Mouse (Mus musculus): Measurements from ENCODE around the gene Cyb5rl. TPM values are rescaled to one million over a fixed set of nuclear protein-coding genes. Genes with fewer than 3 reads are reported as not detected.

Gene Cyb5rl
- total and polyA plus RNA-seq, 2 experiments from 2014 or later, result 5.8 to 33.0 TPM

DNA sequence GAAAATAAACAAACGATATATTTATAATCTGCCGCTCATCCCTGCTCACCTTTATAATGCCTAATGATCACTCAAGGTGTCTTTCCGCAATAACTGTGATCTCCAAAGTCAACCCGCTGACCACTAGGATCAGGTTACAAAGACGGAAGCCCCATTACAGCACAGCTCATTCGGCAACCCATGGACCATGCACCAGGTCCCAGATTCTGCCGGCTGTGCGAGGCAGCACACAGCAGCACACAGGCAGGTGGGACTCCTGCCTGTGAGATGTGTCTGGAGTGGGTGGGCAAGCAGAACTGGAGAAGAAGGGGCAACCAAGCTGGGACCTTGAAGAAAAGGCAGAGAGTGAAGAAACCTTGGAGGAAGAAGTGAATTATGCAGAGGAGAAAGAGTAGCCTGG is 47.5 kb downstream of the Cyb5rl start:
- Histone ChIP-seq H3K4me1 (ENCODE audit: control insufficient read depth, insufficient read depth) (no peaks in the 10 kb centered on the region), H3K27me3 (ENCODE audit: control insufficient read depth, insufficient read depth, low read length) (peaks cover 4% of the 10 kb centered on the region; the same call in 1 of the 2 replicates), H3K36me3 (replicated peaks; ENCODE audit: control insufficient read depth, insufficient read depth, low read length) (no peaks in the 10 kb centered on the region), H3K9me3 (replicated peaks; ENCODE audit: control insufficient read depth, low read length) (no peaks in the 10 kb centered on the region), H3K4me2 (ENCODE audit: low read depth, low read length) (no peak overlapping the region), H3K4me3 (ENCODE audit: low read depth, low read length) (no peak overlapping the region), H3K9ac (replicated peaks; ENCODE audit: low read depth, low read length) (no peak overlapping the region), H3K27ac (ENCODE audit: low read depth) (no peak overlapping the region)
- no peak for TF ChIP-seq EP300 (IDR thresholded peaks at IDR 0.05; ENCODE audit: low read depth)
- TF ChIP-seq CTCF (IDR thresholded peaks at IDR 0.05; ENCODE audit: low read depth), result no peak
- no peak for DNase-seq (ENCODE audit: low spot score)
- 51% methylated on average over 8 of the region's 8 CpGs for whole genome bisulfite sequencing
- no peak for ATAC-seq (ENCODE audit: insufficient read depth, low read depth)

DNA sequence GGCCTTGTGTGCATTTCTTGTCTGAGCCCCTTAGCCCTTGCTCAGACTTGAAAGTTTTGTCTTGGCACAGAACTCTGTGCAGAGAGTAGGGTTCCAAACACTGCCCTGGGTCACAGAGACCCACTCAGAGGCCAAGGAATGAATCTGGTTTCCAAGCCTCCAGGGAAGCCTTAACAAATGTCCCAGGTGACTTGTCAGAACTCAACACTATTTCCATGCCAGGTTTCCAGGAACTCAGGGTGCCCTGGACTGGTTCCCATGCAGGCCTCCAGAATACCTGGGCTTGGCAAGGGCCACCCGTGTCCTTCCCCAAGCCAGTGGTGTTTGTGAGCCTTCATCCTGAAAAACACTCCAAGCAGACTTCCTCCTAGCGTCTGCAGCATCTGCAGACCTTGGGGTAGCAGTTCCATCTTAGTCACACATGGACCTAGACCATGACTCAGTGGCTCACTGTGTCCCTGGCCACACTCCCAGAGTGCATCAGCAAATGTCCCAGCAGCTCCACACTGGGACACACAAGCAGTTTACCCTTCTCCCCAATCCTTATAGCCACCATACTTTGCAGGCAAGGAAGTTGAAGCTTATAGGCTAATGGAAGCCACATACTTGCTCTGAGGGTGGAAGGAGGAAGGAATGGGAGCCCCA is 51.1 kb downstream of the Cyb5rl start:
- no peak overlapping the region for H3K4me3 ChIP-seq (ENCODE audit: low read depth, low read length)
- no peak for TF ChIP-seq EP300 (IDR thresholded peaks at IDR 0.05; ENCODE audit: low read depth)
- no peak for TF ChIP-seq CTCF (IDR thresholded peaks at IDR 0.05; ENCODE audit: low read depth)
- no peak for ATAC-seq (ENCODE audit: insufficient read depth, low read depth)
- H3K36me3 ChIP-seq (replicated peaks; ENCODE audit: control insufficient read depth, insufficient read depth, low read length), result no peaks in the 10 kb centered on the region
- H3K27ac ChIP-seq (ENCODE audit: low read depth), result no peak overlapping the region
- H3K4me2 ChIP-seq (ENCODE audit: low read depth, low read length), result no peak overlapping the region
- 78% methylated on average over 2 of the region's 2 CpGs for WGBS
- no peak overlapping the region for H3K9ac ChIP-seq (replicated peaks; ENCODE audit: low read depth, low read length)
- no peaks in the 10 kb centered on the region for H3K9me3 ChIP-seq (replicated peaks; ENCODE audit: control insufficient read depth, low read length)
- DNase-seq (ENCODE audit: low spot score), result no peak
- H3K4me1 ChIP-seq (ENCODE audit: control insufficient read depth, insufficient read depth), result no peaks in the 10 kb centered on the region
- H3K27me3 ChIP-seq (ENCODE audit: control insufficient read depth, insufficient read depth, low read length), result peaks cover 4% of the 10 kb centered on the region; the same call in 1 of the 2 replicates

DNA sequence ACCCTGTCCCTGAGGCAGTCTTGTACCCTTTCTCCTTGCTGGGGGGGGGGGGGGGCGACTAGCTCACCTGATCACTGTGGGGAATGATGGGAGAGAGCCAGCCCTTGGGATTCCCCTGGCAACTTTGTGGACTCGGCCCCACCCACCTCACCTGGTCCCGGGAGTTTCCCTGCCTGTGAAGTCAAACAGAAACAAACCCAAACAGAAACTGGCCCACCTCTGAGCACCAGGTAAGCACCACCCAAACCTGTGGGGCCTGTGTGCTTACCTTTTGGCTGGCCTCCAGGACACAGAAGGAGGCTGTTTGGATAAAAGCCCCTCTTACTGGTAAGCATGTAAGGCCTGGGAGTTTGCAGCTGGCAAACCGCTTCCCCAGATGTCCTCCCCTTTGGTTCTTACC is 52.3 kb downstream of the Cyb5rl start:
- Histone ChIP-seq H3K9ac (replicated peaks; ENCODE audit: low read depth, low read length) (no peak overlapping the region), H3K4me2 (ENCODE audit: low read depth, low read length) (no peak overlapping the region), H3K27me3 (ENCODE audit: control insufficient read depth, insufficient read depth, low read length) (peaks cover 3% of the 10 kb centered on the region; the same call in 1 of the 2 replicates), H3K9me3 (replicated peaks; ENCODE audit: control insufficient read depth, low read length) (no peaks in the 10 kb centered on the region), H3K4me1 (ENCODE audit: control insufficient read depth, insufficient read depth) (no peaks in the 10 kb centered on the region), H3K4me3 (ENCODE audit: low read depth, low read length) (no peak overlapping the region), H3K27ac (ENCODE audit: low read depth) (no peak overlapping the region), H3K36me3 (replicated peaks; ENCODE audit: control insufficient read depth, insufficient read depth, low read length) (no peaks in the 10 kb centered on the region)
- ATAC-seq (ENCODE audit: insufficient read depth, low read depth) (no peak), DNase-seq (ENCODE audit: low spot score) (no peak)
- TF ChIP-seq EP300 (IDR thresholded peaks at IDR 0.05; ENCODE audit: low read depth) (no peak), CTCF (IDR thresholded peaks at IDR 0.05; ENCODE audit: low read depth) (no peak)
- 55% methylated on average over 4 of the region's 4 CpGs for WGBS

DNA sequence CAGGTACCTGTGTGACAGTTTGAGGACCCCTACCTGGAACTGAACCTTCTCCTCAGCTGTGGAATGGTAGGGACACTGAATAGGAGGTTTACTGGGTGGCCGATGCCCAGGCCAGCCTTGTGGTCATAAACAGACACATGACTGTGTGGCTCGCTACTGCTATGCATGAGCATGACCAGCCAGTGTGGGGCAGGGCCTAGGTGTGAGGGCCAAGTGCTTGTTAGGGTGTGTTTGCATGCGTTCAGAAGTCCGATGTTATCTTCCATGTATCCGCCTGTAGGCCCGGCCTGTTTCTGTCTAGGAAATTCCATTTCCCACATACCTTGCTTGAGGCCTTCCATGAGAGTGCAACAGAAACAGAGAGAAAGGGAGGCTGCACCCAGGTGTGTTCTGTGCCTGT is 53.9 kb downstream of the Cyb5rl start:
- TF ChIP-seq EP300 (IDR thresholded peaks at IDR 0.05; ENCODE audit: low read depth) (no peak), CTCF (IDR thresholded peaks at IDR 0.05; ENCODE audit: low read depth) (no peak)
- no peak for DNase-seq (ENCODE audit: low spot score)
- Histone ChIP-seq H3K36me3 (replicated peaks; ENCODE audit: control insufficient read depth, insufficient read depth, low read length) (no peaks in the 10 kb centered on the region), H3K27me3 (ENCODE audit: control insufficient read depth, insufficient read depth, low read length) (peaks cover 8% of the 10 kb centered on the region; the same call in 1 of the 2 replicates), H3K4me3 (ENCODE audit: low read depth, low read length) (no peak overlapping the region), H3K9ac (replicated peaks; ENCODE audit: low read depth, low read length) (no peak overlapping the region), H3K27ac (ENCODE audit: low read depth) (no peak overlapping the region), H3K9me3 (replicated peaks; ENCODE audit: control insufficient read depth, low read length) (no peaks in the 10 kb centered on the region), H3K4me2 (ENCODE audit: low read depth, low read length) (no peak overlapping the region), H3K4me1 (ENCODE audit: control insufficient read depth, insufficient read depth) (no peaks in the 10 kb centered on the region)
- 76% methylated on average over 6 of the region's 6 CpGs for WGBS
- no peak for ATAC-seq (ENCODE audit: insufficient read depth, low read depth)

DNA sequence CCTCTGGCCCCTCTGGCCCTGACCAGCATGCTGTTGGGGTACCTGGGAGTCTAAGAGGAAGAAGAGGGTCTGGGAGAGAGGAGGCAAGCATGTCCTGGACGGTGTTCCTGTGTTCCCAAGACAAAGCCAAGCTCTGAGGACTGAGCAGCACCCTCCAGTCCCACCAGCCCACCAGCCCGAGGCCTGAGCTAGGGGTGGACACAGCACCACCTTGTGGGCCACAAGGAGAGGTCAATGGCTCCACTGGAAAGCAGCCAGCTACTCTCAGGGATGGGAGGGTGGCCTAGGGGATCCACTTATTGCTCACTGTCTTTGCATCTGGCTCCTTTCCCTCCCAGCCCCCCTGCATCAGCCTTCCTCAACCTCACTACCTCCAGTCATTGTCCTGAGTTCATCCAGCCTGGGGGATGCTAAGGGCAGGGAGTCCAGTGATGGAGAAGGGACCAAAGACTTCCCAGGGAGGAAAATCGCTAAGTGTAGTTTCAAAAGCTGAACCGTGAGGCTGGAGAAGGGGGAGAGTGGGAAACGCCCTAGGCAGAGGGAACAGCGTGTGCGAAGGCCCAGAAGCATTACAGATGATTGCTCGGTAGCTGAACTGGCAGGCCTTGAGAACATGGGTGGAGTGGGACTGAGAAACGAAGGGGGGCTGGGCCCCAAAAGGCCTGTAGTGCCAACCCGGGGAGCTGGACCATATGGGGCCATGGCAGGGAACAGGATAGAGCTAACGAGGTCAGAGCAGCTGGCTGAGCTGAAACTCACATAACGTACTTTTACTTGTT is 54.6 kb downstream of the Cyb5rl start:
- Histone ChIP-seq H3K4me2 (ENCODE audit: low read depth, low read length) (no peak overlapping the region), H3K4me3 (ENCODE audit: low read depth, low read length) (no peak overlapping the region), H3K4me1 (ENCODE audit: control insufficient read depth, insufficient read depth) (no peaks in the 10 kb centered on the region), H3K36me3 (replicated peaks; ENCODE audit: control insufficient read depth, insufficient read depth, low read length) (no peaks in the 10 kb centered on the region), H3K27me3 (ENCODE audit: control insufficient read depth, insufficient read depth, low read length) (peaks cover 13% of the 10 kb centered on the region; the same call in 1 of the 2 replicates), H3K9me3 (replicated peaks; ENCODE audit: control insufficient read depth, low read length) (no peaks in the 10 kb centered on the region), H3K27ac (ENCODE audit: low read depth) (no peak overlapping the region), H3K9ac (replicated peaks; ENCODE audit: low read depth, low read length) (no peak overlapping the region)
- TF ChIP-seq CTCF (IDR thresholded peaks at IDR 0.05; ENCODE audit: low read depth), result peak; percentile 67
- no peak for TF ChIP-seq EP300 (IDR thresholded peaks at IDR 0.05; ENCODE audit: low read depth)
- WGBS, result 61% methylated on average over 12 of the region's 12 CpGs
- peak; percentile 39 for DNase-seq (ENCODE audit: low spot score)
- ATAC-seq (ENCODE audit: insufficient read depth, low read depth), result peak; percentile 40; the same call in 1 of the 2 replicates

All from heart, postnatal 0 days (tissue).